Mouse (Mus musculus) central nervous system, embryonic 14 days (tissue): ENCODE measurements around the gene Gm21725. TPM values are rescaled to one million over a fixed set of nuclear protein-coding genes. Genes with fewer than 3 reads are reported as not detected.

ENCODE experiments used
- polyA plus RNA-seq: library from polyadenylated mRNA; depleted of rRNA; stranded (reverse); fragments of >200 nt; gene quantifications from 2 replicates; pipeline ENCODE4 v1.2.3, GENCODE M21; 2012; rRNA removed

Gene Gm21725
- polyA plus RNA-seq: not detected in 2 replicates

DNA sequence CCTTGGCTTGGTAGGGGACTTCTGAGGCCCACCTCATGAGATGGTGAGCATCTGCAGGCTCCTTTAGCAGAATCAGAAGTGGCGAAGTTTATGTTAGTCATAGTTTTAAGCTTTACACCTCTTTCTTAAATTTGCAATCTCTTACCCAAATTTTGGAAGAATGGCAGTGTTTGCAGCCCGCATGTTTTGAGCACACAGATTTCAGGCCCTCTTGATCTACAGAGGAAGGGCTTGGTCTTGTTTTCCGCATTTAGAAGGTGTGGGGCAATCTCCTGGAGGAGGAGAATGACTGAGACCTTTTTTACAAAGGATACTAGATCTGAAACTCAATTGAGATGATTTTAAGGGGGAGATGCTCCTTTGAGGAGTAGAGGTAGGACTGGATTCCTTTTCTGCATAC, at the start of gene Gm21725:
Gene Gm21725, minus strand, starts transcription at position 101 of the 400 bp plus-strand sequence.

Other genes starting within 250 kb of the Gm21725 start
- gene Gm21891, start 215.6 kb downstream of the Gm21725 start, polyA plus RNA-seq: not detected in 2 replicates
- not detected in 2 replicates for gene Gm21425, start 187.1 kb downstream of the Gm21725 start, polyA plus RNA-seq
- gene Gm21828, start 125.1 kb downstream of the Gm21725 start, polyA plus RNA-seq: not detected in 2 replicates
- not detected in 2 replicates for gene Gm21440, start 96.7 kb downstream of the Gm21725 start, polyA plus RNA-seq
- not detected in 2 replicates for gene Gm21454, start 96.6 kb downstream of the Gm21725 start, polyA plus RNA-seq
- not detected in 2 replicates for gene Gm21866, start 116.5 kb upstream of the Gm21725 start, polyA plus RNA-seq
- not detected in 2 replicates for gene Gm20773, start 145.0 kb upstream of the Gm21725 start, polyA plus RNA-seq